Mouse (Mus musculus): Measurements from ENCODE around the gene Isx. TPM values are rescaled to one million over a fixed set of nuclear protein-coding genes. Genes with fewer than 3 reads are reported as not detected.

Gene Isx
- polyA plus RNA-seq, 1 experiment from 2014 or later: not detected

DNA sequence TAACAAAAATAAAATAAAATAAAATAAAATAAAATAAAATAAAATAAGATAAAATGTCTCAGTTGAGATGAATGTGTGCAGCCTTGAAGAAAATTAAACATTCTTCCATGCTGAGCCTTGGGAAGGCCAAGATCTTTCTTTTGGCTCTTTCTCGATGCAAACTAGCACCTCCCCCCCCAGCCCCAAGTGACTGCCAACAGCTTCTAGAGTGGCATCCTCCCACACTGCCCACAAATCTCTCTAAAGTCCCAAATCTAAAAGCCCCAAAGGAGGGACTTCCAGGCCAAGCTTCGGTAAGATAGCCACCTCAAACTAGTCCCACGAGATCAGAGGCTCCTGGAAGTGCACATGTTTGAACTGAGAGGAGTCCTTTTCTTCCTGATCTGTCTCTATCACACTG lies 5.7 kb downstream of the Isx start:
- DNase-seq (ENCODE audit: low spot score): no peak
- WGBS: 86% methylated on average over 3 of the region's 3 CpGs
- H3K36me3 ChIP-seq (ENCODE audit: control insufficient read depth, insufficient read depth, low read length): no peaks in the 10 kb centered on the region
- no peaks in the 10 kb centered on the region for H3K9me3 ChIP-seq (ENCODE audit: control insufficient read depth, low read length)
- no peak overlapping the region for H3K27ac ChIP-seq (ENCODE audit: low read depth, low read length)
- no peak overlapping the region for H3K9ac ChIP-seq (ENCODE audit: low read length)
- H3K4me1 ChIP-seq (ENCODE audit: control insufficient read depth, insufficient read depth, low read length): no peaks in the 10 kb centered on the region
- no peaks in the 10 kb centered on the region for H3K27me3 ChIP-seq (ENCODE audit: control insufficient read depth, insufficient read depth, low read length)
- H3K4me2 ChIP-seq (ENCODE audit: low read depth): no peak overlapping the region
- H3K4me3 ChIP-seq (ENCODE audit: low read depth, low read length): no peak overlapping the region
- no peak for ATAC-seq (ENCODE audit: insufficient read depth, low FRiP score, low TSS enrichment)

DNA sequence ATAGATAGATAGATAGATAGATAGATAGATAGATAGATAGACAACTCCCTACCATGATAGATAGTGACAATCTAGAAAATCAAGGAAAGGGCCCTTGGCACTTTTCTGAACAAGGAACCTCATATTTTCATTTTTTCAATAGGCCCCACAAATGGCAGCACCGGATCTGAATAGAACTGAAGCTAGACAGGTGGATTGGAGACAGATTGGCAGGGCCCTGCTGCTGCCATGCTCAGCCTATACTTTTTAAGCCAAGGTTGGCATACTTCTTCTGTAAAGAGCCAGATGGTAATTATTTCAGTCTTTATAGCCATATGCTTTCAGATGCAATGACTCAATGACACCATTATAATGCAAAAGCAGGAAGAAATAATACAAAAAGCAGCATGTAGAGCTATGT lies 15.8 kb downstream of the Isx start:
- no peaks in the 10 kb centered on the region for H3K4me1 ChIP-seq (ENCODE audit: control insufficient read depth, insufficient read depth, low read length)
- 83% methylated on average over 1 of the region's 1 CpGs for WGBS

DNA sequence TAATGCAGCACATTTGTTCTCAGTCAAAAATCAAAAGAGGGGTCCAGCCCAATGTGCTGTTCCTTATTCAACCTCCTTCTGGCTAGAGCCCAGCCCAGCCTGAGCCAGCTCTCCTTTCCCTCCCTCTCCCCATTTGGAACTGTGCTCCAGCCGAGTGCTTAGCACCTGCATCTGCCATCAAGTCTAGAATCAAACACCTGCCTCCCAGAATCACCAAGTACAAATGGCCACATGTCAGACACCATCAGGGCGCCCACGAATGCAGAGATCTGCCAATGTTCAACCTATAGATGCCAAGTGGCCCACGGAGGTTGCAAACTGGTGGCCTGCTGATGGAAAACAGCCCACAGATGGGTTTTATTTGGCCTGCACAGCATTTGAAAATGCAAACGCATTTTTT lies 18.1 kb downstream of the Isx start:
- WGBS: 81% methylated on average over 5 of the region's 5 CpGs
- no peaks in the 10 kb centered on the region for H3K27me3 ChIP-seq (ENCODE audit: control insufficient read depth, insufficient read depth, low read length)
- H3K4me1 ChIP-seq (ENCODE audit: control insufficient read depth, insufficient read depth, low read length): no peaks in the 10 kb centered on the region
- H3K9ac ChIP-seq (ENCODE audit: low read length): no peak overlapping the region
- no peaks in the 10 kb centered on the region for H3K9me3 ChIP-seq (ENCODE audit: control insufficient read depth, low read length)
- no peak overlapping the region for H3K27ac ChIP-seq (ENCODE audit: low read depth, low read length)
- DNase-seq (ENCODE audit: low spot score) (no peak), ATAC-seq (ENCODE audit: insufficient read depth, low FRiP score, low TSS enrichment) (no peak)
- H3K4me2 ChIP-seq (ENCODE audit: low read depth): no peak overlapping the region
- H3K4me3 ChIP-seq (ENCODE audit: low read depth, low read length): no peak overlapping the region
- no peaks in the 10 kb centered on the region for H3K36me3 ChIP-seq (ENCODE audit: control insufficient read depth, insufficient read depth, low read length)

More for the DNA sequence above, 15.8 kb downstream of the Isx start:
- no peak overlapping the region for H3K9ac ChIP-seq (ENCODE audit: low read length)
- H3K9me3 ChIP-seq (ENCODE audit: control insufficient read depth, low read length): no peaks in the 10 kb centered on the region
- DNase-seq (ENCODE audit: low spot score) (no peak), ATAC-seq (ENCODE audit: insufficient read depth, low FRiP score, low TSS enrichment) (no peak)
- H3K4me3 ChIP-seq (ENCODE audit: low read depth, low read length): no peak overlapping the region
- no peaks in the 10 kb centered on the region for H3K36me3 ChIP-seq (ENCODE audit: control insufficient read depth, insufficient read depth, low read length)
- H3K27me3 ChIP-seq (ENCODE audit: control insufficient read depth, insufficient read depth, low read length): no peaks in the 10 kb centered on the region
- H3K4me2 ChIP-seq (ENCODE audit: low read depth): no peak overlapping the region
- H3K27ac ChIP-seq (ENCODE audit: low read depth, low read length): no peak overlapping the region

DNA sequence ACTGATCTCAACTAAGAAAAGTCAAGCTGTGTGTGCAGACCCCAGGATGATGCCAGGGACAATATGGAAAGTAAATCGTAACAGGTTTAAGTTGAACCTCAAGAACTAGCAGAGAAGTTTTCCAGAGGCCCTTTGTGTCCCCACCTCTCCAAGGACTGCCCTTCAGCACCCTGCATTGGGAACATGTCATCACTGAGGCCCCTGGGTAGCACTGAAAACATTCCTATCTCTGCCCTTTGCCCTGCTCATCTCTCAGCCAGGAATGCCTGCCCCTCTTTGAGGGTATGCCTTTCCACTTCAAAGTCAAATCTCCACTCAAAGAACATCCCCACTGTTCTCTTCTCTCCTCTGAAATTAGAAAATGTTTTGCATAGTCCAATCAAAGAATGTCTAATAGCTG lies 23.3 kb downstream of the Isx start:
- H3K9ac ChIP-seq (ENCODE audit: low read length): no peak overlapping the region
- no peaks in the 10 kb centered on the region for H3K27me3 ChIP-seq (ENCODE audit: control insufficient read depth, insufficient read depth, low read length)
- no peaks in the 10 kb centered on the region for H3K9me3 ChIP-seq (ENCODE audit: control insufficient read depth, low read length)
- no peak overlapping the region for H3K4me3 ChIP-seq (ENCODE audit: low read depth, low read length)
- no peak overlapping the region for H3K4me2 ChIP-seq (ENCODE audit: low read depth)
- no peak overlapping the region for H3K27ac ChIP-seq (ENCODE audit: low read depth, low read length)
- DNase-seq (ENCODE audit: low spot score): no peak
- WGBS: 88% methylated on average over 1 of the region's 1 CpGs
- H3K4me1 ChIP-seq (ENCODE audit: control insufficient read depth, insufficient read depth, low read length): no peaks in the 10 kb centered on the region
- no peaks in the 10 kb centered on the region for H3K36me3 ChIP-seq (ENCODE audit: control insufficient read depth, insufficient read depth, low read length)
- no peak for ATAC-seq (ENCODE audit: insufficient read depth, low FRiP score, low TSS enrichment)

DNA sequence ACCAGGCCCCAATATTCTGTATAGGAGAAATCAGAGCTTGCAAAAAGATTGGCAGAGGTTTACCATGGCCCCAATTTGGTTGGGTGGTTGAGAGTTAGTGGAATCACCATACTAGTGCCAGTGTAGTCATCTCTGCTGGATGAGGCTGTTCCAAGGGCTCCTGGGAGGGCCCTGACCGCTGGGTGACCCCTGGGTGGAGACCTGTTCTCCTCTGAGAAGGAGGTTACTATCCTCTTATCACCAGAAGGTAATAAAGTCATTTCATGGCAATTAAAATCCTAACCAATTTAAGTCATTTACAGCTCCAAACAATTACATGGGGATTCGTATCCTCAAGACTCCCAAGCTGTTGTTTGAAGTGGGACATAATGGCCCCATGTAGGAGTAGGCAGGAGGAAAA lies 24.3 kb downstream of the Isx start:
- no peak overlapping the region for H3K4me3 ChIP-seq (ENCODE audit: low read depth, low read length)
- no peaks in the 10 kb centered on the region for H3K4me1 ChIP-seq (ENCODE audit: control insufficient read depth, insufficient read depth, low read length)
- H3K27ac ChIP-seq (ENCODE audit: low read depth, low read length): no peak overlapping the region
- 27% methylated on average over 2 of the region's 2 CpGs for WGBS
- H3K27me3 ChIP-seq (ENCODE audit: control insufficient read depth, insufficient read depth, low read length): no peaks in the 10 kb centered on the region
- ATAC-seq (ENCODE audit: insufficient read depth, low FRiP score, low TSS enrichment) (no peak), DNase-seq (ENCODE audit: low spot score) (no peak)
- no peak overlapping the region for H3K9ac ChIP-seq (ENCODE audit: low read length)
- H3K4me2 ChIP-seq (ENCODE audit: low read depth): no peak overlapping the region
- no peaks in the 10 kb centered on the region for H3K36me3 ChIP-seq (ENCODE audit: control insufficient read depth, insufficient read depth, low read length)
- H3K9me3 ChIP-seq (ENCODE audit: control insufficient read depth, low read length): no peaks in the 10 kb centered on the region

DNA sequence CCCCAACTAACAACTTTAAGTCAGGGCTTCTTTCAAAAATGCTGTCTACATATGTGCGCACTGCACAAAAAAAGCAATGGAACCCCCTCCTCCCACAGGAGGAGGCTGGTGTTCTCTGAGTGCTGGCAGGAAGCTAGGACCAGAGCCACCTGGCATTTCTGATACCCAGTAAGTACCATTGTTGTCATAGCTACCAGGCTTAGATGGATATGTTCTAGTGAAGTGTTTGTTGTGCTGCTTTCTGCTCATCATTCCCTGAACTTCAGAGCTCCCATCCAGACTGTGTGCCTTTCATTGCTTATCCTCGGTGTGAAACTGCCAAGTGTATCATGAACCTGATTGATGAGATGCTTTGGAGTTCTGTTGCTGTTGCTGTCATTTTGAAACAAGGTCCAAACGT lies 26.8 kb downstream of the Isx start:
- Histone ChIP-seq H3K9ac (ENCODE audit: low read length) (no peak overlapping the region), H3K27me3 (ENCODE audit: control insufficient read depth, insufficient read depth, low read length) (no peaks in the 10 kb centered on the region), H3K9me3 (ENCODE audit: control insufficient read depth, low read length) (no peaks in the 10 kb centered on the region), H3K27ac (ENCODE audit: low read depth, low read length) (no peak overlapping the region), H3K4me2 (ENCODE audit: low read depth) (no peak overlapping the region), H3K4me1 (ENCODE audit: control insufficient read depth, insufficient read depth, low read length) (no peaks in the 10 kb centered on the region), H3K4me3 (ENCODE audit: low read depth, low read length) (no peak overlapping the region), H3K36me3 (ENCODE audit: control insufficient read depth, insufficient read depth, low read length) (no peaks in the 10 kb centered on the region)
- DNase-seq (ENCODE audit: low spot score) (no peak), ATAC-seq (ENCODE audit: insufficient read depth, low FRiP score, low TSS enrichment) (no peak)
- WGBS: 79% methylated on average over 3 of the region's 3 CpGs

DNA sequence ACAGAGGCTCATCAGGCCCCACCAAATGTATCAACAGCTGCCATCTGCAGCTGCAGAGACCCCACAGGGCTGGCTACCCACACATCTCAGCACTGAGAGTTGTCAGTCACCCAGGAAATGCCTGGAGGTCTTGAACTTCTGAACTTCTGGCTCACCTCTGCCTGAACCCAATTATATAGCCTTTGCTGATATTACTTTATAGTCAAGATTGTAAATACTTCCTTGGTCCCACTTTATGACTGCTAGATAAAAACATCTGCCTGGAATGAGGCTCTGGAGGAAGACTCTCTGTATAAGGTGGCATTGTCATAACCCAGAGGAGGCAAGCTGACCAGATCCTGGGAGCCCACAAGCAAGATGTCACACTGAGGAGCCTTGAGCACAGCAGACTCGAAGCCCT lies 28.8 kb downstream of the Isx start:
- Histone ChIP-seq H3K4me3 (ENCODE audit: low read depth, low read length) (no peak overlapping the region), H3K36me3 (ENCODE audit: control insufficient read depth, insufficient read depth, low read length) (no peaks in the 10 kb centered on the region), H3K9me3 (ENCODE audit: control insufficient read depth, low read length) (no peaks in the 10 kb centered on the region), H3K27ac (ENCODE audit: low read depth, low read length) (no peak overlapping the region), H3K4me1 (ENCODE audit: control insufficient read depth, insufficient read depth, low read length) (no peaks in the 10 kb centered on the region), H3K27me3 (ENCODE audit: control insufficient read depth, insufficient read depth, low read length) (no peaks in the 10 kb centered on the region), H3K9ac (ENCODE audit: low read length) (no peak overlapping the region), H3K4me2 (ENCODE audit: low read depth) (no peak overlapping the region)
- DNase-seq (ENCODE audit: low spot score) (no peak), ATAC-seq (ENCODE audit: insufficient read depth, low FRiP score, low TSS enrichment) (no peak)
- 65% methylated on average over 1 of the region's 1 CpGs for WGBS

DNA sequence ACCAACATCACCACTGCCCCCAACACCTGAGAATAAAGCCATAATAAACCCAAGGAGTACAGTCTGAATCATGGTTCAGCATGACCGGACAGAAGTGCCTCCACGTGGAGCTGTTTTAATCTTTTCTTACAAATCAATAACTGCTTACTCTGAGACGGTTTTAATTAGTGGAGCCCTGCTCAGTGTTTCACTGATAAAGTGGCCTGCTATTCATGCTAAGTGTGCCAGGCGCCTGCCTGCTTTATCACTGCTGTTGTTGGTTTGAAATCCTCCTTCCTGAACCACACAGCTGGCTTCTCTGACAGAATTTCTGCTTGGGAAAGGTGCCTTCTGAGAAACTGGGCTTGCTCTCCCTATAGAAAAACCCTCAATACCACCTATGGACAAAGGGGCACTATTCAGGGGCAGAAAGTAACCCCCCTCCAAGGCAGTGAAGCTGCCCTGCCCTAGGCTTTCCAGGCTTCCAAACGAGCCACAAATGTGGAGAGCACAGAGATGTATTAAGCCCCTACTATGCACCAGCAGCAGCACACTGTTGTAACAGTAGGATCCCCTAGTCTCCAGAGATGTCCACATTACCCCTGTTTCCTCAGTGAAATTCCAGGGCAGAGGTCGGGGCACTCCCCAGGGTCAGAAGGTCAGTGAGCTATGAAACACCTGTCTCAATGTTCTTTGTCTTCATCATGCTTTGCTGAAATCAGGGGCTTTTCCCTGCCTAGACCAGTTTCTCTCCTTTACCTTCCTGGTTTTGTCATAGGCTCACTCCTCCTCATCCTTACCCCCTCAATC lies 30.3 kb downstream of the Isx start:
- no peak overlapping the region for H3K4me2 ChIP-seq (ENCODE audit: low read depth)
- WGBS: 64% methylated on average over 6 of the region's 6 CpGs
- no peaks in the 10 kb centered on the region for H3K27me3 ChIP-seq (ENCODE audit: control insufficient read depth, insufficient read depth, low read length)
- DNase-seq (ENCODE audit: low spot score) (no peak), ATAC-seq (ENCODE audit: insufficient read depth, low FRiP score, low TSS enrichment) (no peak)
- H3K36me3 ChIP-seq (ENCODE audit: control insufficient read depth, insufficient read depth, low read length): no peaks in the 10 kb centered on the region
- H3K4me3 ChIP-seq (ENCODE audit: low read depth, low read length): no peak overlapping the region
- H3K27ac ChIP-seq (ENCODE audit: low read depth, low read length): no peak overlapping the region
- no peaks in the 10 kb centered on the region for H3K9me3 ChIP-seq (ENCODE audit: control insufficient read depth, low read length)
- H3K9ac ChIP-seq (ENCODE audit: low read length): no peak overlapping the region
- H3K4me1 ChIP-seq (ENCODE audit: control insufficient read depth, insufficient read depth, low read length): no peaks in the 10 kb centered on the region

DNA sequence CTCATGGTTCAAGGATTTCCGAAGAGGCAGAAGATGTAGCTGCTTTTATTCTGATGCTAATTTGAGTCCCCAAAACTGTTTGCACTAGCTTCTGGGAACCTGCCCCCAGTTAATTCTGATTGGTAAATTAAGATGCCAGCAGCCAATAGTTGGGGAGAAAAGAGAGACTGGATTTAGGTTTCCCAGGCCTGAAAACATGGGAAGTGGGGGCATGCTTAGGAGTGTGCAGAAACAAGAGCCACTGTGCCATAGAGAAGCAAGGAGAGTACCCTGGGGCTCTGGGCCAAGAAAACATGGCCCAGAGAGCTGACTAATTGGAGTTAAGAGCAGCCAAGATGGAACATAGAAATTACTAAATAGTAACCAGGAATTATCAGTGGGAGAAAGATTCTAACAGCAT lies 33.4 kb downstream of the Isx start:
- H3K36me3 ChIP-seq (ENCODE audit: control insufficient read depth, insufficient read depth, low read length): no peaks in the 10 kb centered on the region
- no peak overlapping the region for H3K4me3 ChIP-seq (ENCODE audit: low read depth, low read length)
- WGBS: 36% methylated on average over 1 of the region's 1 CpGs
- no peak for ATAC-seq (ENCODE audit: insufficient read depth, low FRiP score, low TSS enrichment)
- DNase-seq (ENCODE audit: low spot score): no peak
- no peaks in the 10 kb centered on the region for H3K9me3 ChIP-seq (ENCODE audit: control insufficient read depth, low read length)
- no peaks in the 10 kb centered on the region for H3K4me1 ChIP-seq (ENCODE audit: control insufficient read depth, insufficient read depth, low read length)
- no peaks in the 10 kb centered on the region for H3K27me3 ChIP-seq (ENCODE audit: control insufficient read depth, insufficient read depth, low read length)
- H3K4me2 ChIP-seq (ENCODE audit: low read depth): no peak overlapping the region
- no peak overlapping the region for H3K27ac ChIP-seq (ENCODE audit: low read depth, low read length)
- H3K9ac ChIP-seq (ENCODE audit: low read length): no peak overlapping the region
